Mouse (Mus musculus) kidney, postnatal 14 days (tissue): ENCODE measurements at regions not wholly inside any gene's neighbourhood (a gene's known extent, or its start where the extent isn't known, plus 50 kb on each side); places are given as distances from the start of the nearest gene placed in this dataset.

Experiments
- DNase-seq: peaks from one replicate; pipeline ENCODE4 v3.0.0; 2022; ENCODE audit warnings: mixed read lengths

GRCm38 (mm10) chr10:15592161-15592560 is 874.1 kb upstream of the Gje1 start:
- DNase-seq, result no peak

- DNase-seq, result peak; percentile 5
These were observed 868.1 kb upstream of the Gje1 start for GRCm38 (mm10) chr10:15586081-15586480.

- DNase-seq, result peak; percentile 1
These were observed 846.1 kb upstream of the Gje1 start for GRCm38 (mm10) chr10:15564119-15564518.

- DNase-seq, result no peak
These were observed 835.5 kb upstream of the Gje1 start for GRCm38 (mm10) chr10:15553407-15554064.

GRCm38 (mm10) chr10:15541797-15542350 is 823.9 kb upstream of the Gje1 start:
- DNase-seq, result no peak

- DNase-seq, result no peak
These were observed 822.9 kb upstream of the Gje1 start for GRCm38 (mm10) chr10:15540780-15541426.

GRCm38 (mm10) chr10:15536053-15536452 is 818.0 kb upstream of the Gje1 start:
- DNase-seq, result no peak

GRCm38 (mm10) chr10:15487367-15487766 is 769.4 kb upstream of the Gje1 start:
- DNase-seq, result no peak

GRCm38 (mm10) chr10:15443281-15443680 is 725.3 kb upstream of the Gje1 start:
- no peak for DNase-seq

- no peak for DNase-seq
These were observed 723.2 kb upstream of the Gje1 start for GRCm38 (mm10) chr10:15441216-15441615.

- peak; percentile 18 for DNase-seq
These were observed 708.7 kb upstream of the Gje1 start for GRCm38 (mm10) chr10:15426746-15427145.

GRCm38 (mm10) chr10:15406211-15406610 is 688.2 kb upstream of the Gje1 start:
- no peak for DNase-seq

- DNase-seq, result no peak
These were observed 687.7 kb upstream of the Gje1 start for GRCm38 (mm10) chr10:15405706-15406105.

- no peak for DNase-seq
These were observed 682.0 kb upstream of the Gje1 start for GRCm38 (mm10) chr10:15399964-15400363.

- DNase-seq, result no peak
These were observed 679.1 kb upstream of the Gje1 start for GRCm38 (mm10) chr10:15397114-15397513.

- DNase-seq, result no peak
These were observed 677.3 kb upstream of the Gje1 start for GRCm38 (mm10) chr10:15395295-15395694.

GRCm38 (mm10) chr10:15392027-15392816 is 674.2 kb upstream of the Gje1 start:
- peak; percentile 34 for DNase-seq

GRCm38 (mm10) chr10:15373571-15373970 is 655.6 kb upstream of the Gje1 start:
- no peak for DNase-seq
